Mouse (Mus musculus) spleen, embryonic (tissue): ENCODE results near the gene H3f3b.
"Not testable (repeated sequence)": the region's sequence is repeated elsewhere in the genome, so short reads cannot be mapped to it uniquely, and the experiment has no call there.

Experiments
- CTCF ChIA-PET: fragments of 350-600 bp; sonication (Branson Sonifier 250); formaldehyde crosslinking; loops from one replicate; lab custom pipeline; 2022; lab: Charles Lee

The H3f3b gene

DNA sequence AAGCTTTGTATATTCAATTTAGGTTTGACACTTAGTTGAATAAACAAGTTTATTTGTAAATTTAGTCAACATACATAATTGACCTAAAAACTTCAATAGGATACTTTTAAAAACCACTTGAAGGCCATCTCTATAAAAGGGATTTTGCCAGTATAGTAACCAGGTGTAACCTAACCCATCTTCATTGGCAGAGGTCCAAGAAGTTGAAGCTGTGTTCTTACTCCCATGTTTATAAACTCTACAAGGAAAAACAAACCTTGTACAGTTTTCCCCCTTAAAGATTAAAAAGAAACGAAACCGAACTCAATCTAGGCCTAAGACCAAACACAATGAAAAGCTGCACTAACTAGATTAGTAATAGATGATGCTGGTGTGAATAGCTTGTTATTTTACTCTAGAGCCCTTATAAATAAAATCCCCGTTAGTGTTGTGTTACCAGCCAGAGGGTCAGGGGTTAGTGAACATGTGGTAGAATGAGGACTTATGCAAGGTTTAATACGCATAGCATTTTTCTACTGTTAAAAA, 5.4 kb downstream of the H3f3b start:
- CTCF ChIA-PET, result interaction anchor here (0.7 kb wide), 1 partner anchor 112 kb away, joined by 4 read pairs; no protein-coding TSS in a partner anchor

DNA sequence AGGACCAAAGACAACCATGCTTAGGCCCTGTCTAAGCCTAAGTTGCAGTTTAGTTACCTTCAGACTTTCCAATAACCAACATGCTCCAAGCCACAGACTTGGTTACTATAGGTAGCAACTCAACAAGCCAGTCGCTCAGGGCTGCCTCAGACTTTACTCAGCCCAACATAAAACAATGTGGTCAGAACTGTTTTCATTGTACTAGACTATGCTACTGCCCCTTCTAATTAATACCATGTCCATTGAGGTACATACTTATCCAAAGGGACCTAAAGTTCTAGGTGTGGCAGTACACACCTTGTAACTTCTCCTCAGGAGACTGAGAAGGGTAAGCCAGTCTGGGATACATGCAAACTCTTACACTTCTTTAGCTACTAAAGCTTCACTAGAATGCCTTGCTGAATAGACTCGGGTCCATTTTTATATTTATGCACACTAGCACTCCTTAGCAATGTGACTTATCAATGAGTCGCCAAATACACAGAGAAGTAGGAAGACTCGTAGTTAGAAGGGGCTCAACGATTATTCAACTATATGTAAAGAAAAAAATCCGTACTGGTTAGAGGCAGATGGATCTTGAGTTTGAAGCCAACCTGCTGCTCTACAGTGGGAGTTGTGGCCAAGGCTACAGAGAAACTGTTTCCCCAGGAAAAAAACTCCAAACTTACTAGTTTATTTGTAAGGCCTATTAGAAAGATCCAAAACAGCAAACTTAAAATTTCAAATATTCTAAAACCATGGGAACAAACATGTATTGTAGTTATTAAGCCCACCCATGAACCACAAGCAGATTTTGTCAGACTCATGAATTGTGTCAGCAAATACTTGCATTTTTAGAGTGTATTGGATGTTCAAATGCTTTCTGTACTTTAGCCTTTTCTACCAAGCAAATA, 6.2 kb downstream of the H3f3b start:
- CTCF ChIA-PET, result interaction anchor here (0.6 to 0.7 kb wide), 4 partner anchors 11 to 433 kb away, joined by 3 to 12 read pairs (median 4); no protein-coding TSS in a partner anchor

DNA sequence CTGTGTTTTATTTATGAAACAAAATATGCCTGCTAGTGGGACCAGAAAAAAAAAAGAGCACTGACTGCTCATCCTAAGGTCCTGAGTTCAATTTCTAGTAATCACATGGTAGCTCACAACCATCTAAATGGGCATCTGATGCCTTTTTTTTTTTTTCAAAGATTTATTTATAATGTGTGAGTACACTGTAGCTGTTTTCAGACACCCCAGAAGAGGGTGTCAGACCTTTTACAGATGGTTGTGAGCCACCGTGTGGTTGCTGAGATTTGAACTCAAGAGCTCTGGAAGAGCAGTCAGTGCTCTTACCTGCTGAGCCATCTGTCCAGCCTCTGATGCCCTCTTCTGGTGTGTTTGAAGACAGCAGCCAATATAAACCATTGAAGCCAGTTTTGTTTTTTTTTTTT, 7.2 kb downstream of the H3f3b start:
- CTCF ChIA-PET, result interaction anchor here (0.5 to 0.8 kb wide), 6 partner anchors 12 to 434 kb away, joined by 3 to 12 read pairs (median 3); no protein-coding TSS in a partner anchor

- CTCF ChIA-PET, result interaction anchor here (0.6 kb wide), 1 partner anchor 125 kb away, joined by 3 read pairs; no protein-coding TSS in a partner anchor
Measured at GRCm38 (mm10) chr11:116019976-116020411, 7.8 kb downstream of the H3f3b start.

GRCm38 (mm10) chr11:116019360-116019791, 8.4 kb downstream of the H3f3b start:
- CTCF ChIA-PET, result no interaction called here

DNA sequence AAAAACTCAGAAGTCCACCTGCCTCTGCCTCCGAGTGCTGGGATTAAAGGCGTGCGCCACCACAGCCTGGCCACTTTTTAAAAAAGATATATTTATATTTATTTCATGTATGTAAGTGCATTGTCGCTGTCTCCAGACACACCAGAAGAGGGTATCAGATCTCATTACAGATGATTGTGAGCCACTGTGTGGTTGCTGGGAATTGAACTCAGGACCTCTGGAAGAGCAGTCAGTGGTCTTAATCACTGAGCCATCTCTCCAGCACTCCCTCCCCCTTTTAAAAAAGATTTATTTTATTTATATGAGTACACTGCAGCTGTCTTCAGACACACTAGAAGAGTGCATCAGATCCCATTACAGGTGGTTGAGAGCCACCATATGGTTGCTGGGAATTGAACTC, 8.9 kb downstream of the H3f3b start:
- CTCF ChIA-PET, result not testable (repeated sequence)

DNA sequence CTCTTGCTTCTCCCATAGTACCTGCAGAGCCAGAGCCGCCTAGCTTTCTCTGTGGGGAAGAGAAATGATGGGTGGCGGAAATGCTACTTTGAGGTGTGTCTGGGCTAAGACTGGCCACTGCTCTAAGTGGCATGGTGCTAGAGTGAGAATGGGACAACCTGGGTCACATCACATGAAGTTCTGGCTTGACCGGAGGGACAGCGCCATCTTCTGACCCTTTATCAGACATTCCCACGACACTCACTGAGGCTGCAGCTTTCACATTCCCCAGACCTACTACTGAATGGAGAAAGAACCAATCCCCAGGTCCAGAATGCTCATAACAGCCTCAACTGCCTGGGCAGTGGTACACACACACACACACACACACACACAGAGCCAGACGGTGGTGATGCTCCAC, 9.7 kb downstream of the H3f3b start:
- CTCF ChIA-PET, result no interaction called here

DNA sequence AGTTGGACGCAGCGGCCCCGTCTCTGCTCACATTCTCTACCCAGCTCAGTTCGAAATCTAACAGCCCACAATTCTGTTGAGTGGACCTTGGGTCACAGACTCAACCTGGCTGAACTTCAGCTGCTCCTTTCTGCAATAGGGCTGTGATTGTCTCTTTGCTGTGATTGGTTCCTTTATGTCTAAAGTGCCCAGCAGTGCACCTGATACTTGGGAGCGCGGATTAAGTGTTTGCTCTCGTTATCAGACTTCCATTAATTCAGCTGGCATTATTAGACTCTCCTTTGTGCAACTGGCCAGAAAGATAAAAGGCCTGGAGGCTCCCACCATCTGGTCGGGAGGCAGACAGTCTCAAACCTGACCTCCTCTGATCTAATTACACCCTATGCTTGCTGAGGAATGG, 12.9 kb downstream of the H3f3b start:
- CTCF ChIA-PET, result interaction anchor here (0.5 kb wide), 1 partner anchor 648 kb away, joined by 3 read pairs; no protein-coding TSS in a partner anchor

DNA sequence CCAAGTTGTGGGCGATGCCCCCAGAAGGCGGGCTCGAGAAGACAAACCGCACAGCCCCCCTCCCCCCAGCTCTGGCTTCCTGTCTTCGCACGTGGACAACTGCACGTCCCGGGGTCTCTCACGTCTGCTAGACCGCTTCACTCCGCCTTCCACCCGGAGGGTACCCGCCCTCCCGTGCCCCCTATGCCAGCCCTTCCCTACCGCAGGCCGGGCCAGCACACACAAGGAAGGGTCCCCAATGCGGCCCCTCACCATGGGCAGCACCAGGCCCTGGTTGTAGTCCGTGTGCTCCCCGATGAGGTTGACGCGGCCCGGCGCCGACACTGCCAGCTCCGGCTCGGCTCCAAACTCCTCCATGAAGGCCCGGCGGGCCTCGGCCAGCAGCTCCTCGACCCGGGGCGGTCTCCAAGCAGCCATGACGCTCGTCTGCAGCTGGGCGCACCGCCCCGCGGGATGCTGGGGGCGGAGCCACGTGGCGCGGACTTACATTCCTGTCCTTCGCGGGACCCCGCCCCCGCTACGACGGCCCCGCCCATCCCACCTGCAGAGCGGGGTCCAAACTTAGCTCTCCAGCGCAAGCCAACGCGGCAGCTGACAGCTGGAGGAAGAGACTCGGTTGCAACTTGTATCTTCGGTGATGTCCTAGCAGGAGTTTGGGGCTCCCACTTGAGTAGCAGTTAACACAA, 15.4 kb downstream of the H3f3b start, which contains the start of gene Galk1:
Gene Galk1 (minus strand): TSS at position 458 of the 686 bp plus-strand sequence.
- CTCF ChIA-PET, result interaction anchor here (0.6 kb wide), 3 partner anchors 93 to 422 kb away, joined by 3 to 5 read pairs (median 4); no protein-coding TSS in a partner anchor

DNA sequence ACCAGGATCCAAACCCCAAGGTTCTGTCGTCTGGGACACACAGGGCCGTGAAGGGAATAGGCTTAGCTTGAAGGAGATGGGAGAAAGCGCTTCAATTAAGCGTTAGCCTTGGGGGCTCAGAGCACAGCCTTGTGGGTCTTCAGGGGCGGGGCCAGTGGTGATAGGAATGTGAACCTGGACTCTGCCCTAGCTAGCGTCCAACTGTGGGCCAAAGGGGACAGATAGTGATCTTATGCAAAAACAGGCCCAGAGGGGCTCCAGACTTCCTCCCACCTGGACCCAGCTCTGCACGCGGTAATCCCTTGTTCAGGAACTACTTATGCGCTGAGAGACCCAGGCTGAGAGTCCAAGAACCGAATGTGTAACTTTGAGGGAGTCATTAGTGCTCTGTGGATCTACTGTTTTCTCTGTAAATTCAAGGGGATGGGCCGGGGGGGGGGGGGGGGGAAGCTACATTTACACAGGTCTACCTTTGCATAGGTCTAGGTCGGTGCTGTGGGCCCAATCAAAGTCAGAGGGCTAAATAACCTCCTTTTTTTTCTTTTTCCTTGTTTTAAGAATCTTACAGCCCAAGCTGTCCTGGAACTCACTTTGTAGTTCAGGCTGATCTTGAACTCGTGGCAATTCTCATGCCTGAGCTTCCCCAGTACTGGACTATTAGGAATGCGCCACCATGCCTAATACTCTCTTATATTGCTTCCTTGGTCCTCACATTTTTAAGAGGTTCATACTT, 16.1 kb downstream of the H3f3b start:
- CTCF ChIA-PET, result interaction anchor here (0.5 to 0.6 kb wide), 5 partner anchors 20 to 423 kb away, joined by 3 to 7 read pairs (median 4); no protein-coding TSS in a partner anchor

DNA sequence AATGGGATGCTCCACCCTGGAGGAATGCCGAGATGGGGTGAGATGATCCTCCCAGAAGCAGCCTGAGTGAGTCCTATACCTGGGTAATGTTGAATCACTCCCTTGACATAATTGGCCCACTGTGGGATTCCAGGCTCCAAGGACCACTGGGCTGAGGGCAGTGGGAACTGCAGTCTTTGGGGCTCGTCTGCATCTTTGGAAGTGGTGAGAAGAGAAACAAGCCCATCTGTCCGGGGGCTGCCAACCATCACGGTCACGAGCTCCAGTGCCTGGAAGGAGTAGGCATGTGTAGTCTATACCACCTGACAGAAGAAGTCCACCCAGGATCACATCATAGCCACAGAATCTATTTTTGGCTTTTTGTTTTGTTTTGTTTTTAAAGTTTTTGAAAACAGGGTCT, 16.8 kb downstream of the H3f3b start:
- CTCF ChIA-PET, result interaction anchor here (0.6 kb wide), 1 partner anchor 90 kb away, joined by 7 read pairs; no protein-coding TSS in a partner anchor

GRCm38 (mm10) chr11:116010146-116010545, 17.6 kb downstream of the H3f3b start:
- CTCF ChIA-PET, result no interaction called here

GRCm38 (mm10) chr11:116009661-116010060, 18.1 kb downstream of the H3f3b start:
- CTCF ChIA-PET, result interaction anchor here (0.6 to 0.8 kb wide), 3 partner anchors 70 to 193 kb away, joined by 3 to 4 read pairs (median 3); no protein-coding TSS in a partner anchor

DNA sequence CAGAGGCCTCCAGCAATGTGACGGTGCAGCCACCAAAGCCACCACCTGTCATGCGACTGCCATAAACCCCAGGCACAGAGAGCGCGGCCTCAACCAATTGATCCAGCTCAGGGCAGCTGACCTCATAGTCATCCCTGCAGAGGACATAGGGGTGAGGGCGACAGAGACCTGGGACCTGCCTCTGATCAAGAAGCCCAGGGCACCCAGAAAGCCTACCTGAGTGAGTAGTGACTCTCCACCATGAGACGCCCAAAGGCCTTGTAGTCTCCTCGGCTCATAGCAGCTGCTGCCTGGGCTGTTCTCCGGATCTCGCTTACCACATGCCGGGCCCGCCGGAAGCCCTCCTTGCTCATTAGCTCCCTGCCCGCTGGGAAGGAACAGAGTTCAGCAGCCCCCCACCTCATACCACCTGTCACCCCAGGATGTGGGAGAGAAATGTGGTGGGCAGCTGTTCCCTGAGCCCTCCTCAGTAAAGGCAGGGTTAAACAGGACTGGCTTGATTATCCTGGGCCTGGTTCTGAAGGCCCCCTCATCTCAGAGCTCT, 18.9 kb downstream of the H3f3b start:
- CTCF ChIA-PET, result interaction anchor here (0.5 to 0.8 kb wide), 2 partner anchors 8 to 70 kb away, joined by 3 read pairs; no protein-coding TSS in a partner anchor

- CTCF ChIA-PET, result no interaction called here
Measured at GRCm38 (mm10) chr11:116008411-116008810, 19.4 kb downstream of the H3f3b start.

- CTCF ChIA-PET, result no interaction called here
Measured at GRCm38 (mm10) chr11:116007095-116007850, 20.5 kb downstream of the H3f3b start.

- CTCF ChIA-PET, result no interaction called here
Measured at GRCm38 (mm10) chr11:116005701-116006419, 21.9 kb downstream of the H3f3b start.

- CTCF ChIA-PET, result interaction anchor here (0.7 kb wide), 1 partner anchor 65 kb away, joined by 3 read pairs; no protein-coding TSS in a partner anchor
Measured at GRCm38 (mm10) chr11:116004840-116005700, 22.7 kb downstream of the H3f3b start.
